Mouse (Mus musculus): Measurements from ENCODE around the gene Yipf1.
"Not testable (repeated sequence)": the region's sequence is repeated elsewhere in the genome, so short reads cannot be mapped to it uniquely, and the experiment has no call there.

The Yipf1 gene

GRCm38 (mm10) chr4:107321041-107321440, 6.9 kb downstream of the Yipf1 start:
- DNase-seq (ENCODE audit: extremely low spot score, low read depth, low spot score): no peak

DNA sequence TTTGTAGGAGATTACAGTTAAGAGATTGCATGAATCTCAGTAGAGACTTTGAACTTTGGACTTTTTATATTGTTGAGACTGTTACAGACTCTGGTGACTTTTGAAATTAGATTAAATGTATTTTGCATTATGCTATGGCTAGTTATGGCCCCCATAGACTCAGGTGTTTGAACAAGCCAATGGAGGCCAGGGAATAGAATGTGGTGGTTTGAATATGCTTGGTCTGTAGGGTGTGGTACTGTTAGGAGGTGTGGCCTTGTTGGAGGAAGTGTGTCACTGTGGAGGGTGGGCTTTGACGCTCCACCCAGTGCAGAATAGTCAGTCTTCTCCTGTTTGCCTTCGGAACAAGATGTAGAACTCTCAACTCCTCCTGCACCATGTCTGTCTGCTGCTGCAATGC, 8.9 kb downstream of the Yipf1 start:
- no peak for DNase-seq (ENCODE audit: extremely low spot score, low read depth, low spot score)

DNA sequence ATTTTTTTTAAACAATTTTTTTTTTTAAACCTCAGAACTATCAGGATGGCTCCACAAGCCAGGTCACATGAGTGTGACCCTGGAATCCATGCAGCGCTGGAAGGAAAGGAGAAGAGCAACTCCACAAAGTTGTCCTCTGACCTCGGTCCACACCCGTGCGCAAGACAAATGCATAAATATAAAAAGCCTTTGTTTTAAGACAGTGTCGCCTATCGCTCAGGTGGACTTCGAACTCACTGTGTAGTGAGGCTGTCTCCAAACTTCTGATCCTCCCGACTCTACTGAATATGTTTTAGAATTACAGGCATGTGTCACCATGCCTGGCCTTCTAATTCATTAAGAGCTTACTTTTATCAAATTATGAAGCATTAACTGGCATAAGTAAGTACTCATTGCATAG, 14.4 kb downstream of the Yipf1 start:
- DNase-seq (ENCODE audit: extremely low spot score, low read depth, low spot score): no peak

DNA sequence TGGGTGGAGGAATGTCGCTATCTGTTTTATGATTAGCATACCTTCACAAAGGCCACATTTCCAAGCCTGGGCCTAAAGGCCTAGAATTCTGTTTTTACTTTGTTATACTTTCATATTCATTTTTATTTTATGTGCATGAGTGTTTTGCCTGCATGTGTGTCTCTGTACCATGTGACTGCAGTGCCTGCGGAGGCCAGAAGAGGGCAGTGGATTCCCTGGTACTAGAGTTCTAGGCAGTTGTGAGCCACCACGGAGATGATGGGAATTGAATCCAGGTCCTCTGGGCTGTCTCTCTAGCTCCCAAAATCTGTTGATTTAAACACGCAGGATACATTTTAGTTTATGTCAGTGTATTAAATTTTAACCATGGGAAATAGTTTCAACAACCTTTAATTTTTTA, 19.4 kb downstream of the Yipf1 start:
- no peak for DNase-seq (ENCODE audit: extremely low spot score, low read depth, low spot score)

GRCm38 (mm10) chr4:107336356-107336755, 22.2 kb downstream of the Yipf1 start:
- DNase-seq (ENCODE audit: extremely low spot score, low read depth, low spot score): no peak

DNA sequence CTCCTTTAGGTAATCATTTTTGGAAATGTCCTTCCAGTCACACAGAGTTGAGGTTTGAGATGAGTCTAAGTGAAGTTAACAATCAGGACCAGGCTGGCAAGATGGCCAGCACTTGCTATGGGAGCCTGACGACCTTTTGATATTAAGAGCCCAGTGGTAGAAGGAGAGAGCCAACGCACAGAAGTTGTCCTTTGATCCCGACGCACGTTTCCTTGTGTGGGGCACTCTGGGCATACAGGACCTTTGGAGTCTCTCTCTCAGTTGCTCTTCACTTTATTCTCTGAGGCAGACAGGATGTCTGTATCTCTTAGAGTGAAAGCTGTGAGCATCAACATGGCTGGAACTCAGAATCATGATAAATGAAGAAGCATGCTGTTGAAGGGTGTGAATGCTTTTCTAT, 23.3 kb downstream of the Yipf1 start:
- no peak for DNase-seq (ENCODE audit: extremely low spot score, low read depth, low spot score)

GRCm38 (mm10) chr4:107341354-107341753, 27.2 kb downstream of the Yipf1 start:
- DNase-seq (ENCODE audit: extremely low spot score, low read depth, low spot score): no peak

- no peak for DNase-seq (ENCODE audit: extremely low spot score, low read depth, low spot score)
These were observed 30.4 kb downstream of the Yipf1 start for GRCm38 (mm10) chr4:107344612-107345011.

DNA sequence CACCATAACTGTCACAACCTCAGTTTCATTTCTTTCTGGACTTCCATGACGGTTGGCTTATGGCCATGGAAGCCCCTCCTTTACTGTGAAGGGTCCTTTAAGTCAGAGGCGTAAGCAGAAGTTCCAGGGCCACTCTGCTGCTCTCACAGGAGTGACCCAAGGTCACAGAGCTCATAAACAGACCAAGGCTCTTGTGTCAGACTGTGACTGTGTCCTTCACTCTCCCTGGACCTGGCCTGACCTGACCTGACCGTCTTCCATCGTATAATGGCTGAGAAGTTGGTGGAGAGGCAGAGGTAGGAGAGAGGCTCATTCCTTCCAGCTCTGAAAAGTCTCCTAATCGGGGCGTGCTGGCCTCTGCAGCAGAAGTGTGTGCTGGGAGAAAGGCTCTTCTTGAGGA, 33.1 kb downstream of the Yipf1 start:
- no peak for DNase-seq (ENCODE audit: extremely low spot score, low read depth, low spot score)

GRCm38 (mm10) chr4:107348529-107349310, 34.6 kb downstream of the Yipf1 start:
- no peak for DNase-seq (ENCODE audit: extremely low spot score, low read depth, low spot score)

- no peak for DNase-seq (ENCODE audit: extremely low spot score, low read depth, low spot score)
These were observed 35.3 kb downstream of the Yipf1 start for GRCm38 (mm10) chr4:107349311-107350008.

- DNase-seq (ENCODE audit: extremely low spot score, low read depth, low spot score): no peak
These were observed 37.2 kb downstream of the Yipf1 start for GRCm38 (mm10) chr4:107351368-107351767.

GRCm38 (mm10) chr4:107353612-107354011, 39.4 kb downstream of the Yipf1 start:
- DNase-seq (ENCODE audit: extremely low spot score, low read depth, low spot score): no peak

GRCm38 (mm10) chr4:107354126-107354525, 40.0 kb downstream of the Yipf1 start:
- DNase-seq (ENCODE audit: extremely low spot score, low read depth, low spot score): no peak

- no peak for DNase-seq (ENCODE audit: extremely low spot score, low read depth, low spot score)
These were observed 40.4 kb downstream of the Yipf1 start for GRCm38 (mm10) chr4:107354543-107354942.

- DNase-seq (ENCODE audit: extremely low spot score, low read depth, low spot score): not testable (repeated sequence)
These were observed 43.0 kb downstream of the Yipf1 start for GRCm38 (mm10) chr4:107357172-107357571.

GRCm38 (mm10) chr4:107358460-107358859, 44.3 kb downstream of the Yipf1 start:
- no peak for DNase-seq (ENCODE audit: extremely low spot score, low read depth, low spot score)

- DNase-seq (ENCODE audit: extremely low spot score, low read depth, low spot score): no peak
These were observed 46.4 kb downstream of the Yipf1 start for GRCm38 (mm10) chr4:107360457-107361145.

DNA sequence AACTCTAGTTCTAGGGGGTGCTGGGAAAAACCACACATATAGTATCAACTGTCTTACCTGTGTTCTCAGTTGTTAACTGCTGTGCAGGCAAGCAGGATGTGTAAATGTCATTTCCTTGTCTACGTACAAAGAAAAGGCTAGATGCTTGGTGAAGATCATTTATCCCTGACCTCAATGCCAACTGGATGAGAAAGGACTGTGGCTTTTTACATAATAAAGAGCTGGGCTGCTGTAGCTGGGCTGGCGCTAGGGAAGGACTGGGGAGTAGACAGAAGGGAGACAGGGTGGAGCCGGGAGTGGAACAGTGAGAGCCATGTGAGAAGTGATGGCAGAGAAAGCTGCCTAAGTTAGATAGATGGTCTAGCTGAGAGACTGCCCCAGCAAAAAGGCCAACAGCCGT, 48.6 kb downstream of the Yipf1 start:
- no peak for DNase-seq (ENCODE audit: extremely low spot score, low read depth, low spot score)

- no peak for DNase-seq (ENCODE audit: extremely low spot score, low read depth, low spot score)
These were observed 49.4 kb downstream of the Yipf1 start for GRCm38 (mm10) chr4:107363573-107363972.

DNA sequence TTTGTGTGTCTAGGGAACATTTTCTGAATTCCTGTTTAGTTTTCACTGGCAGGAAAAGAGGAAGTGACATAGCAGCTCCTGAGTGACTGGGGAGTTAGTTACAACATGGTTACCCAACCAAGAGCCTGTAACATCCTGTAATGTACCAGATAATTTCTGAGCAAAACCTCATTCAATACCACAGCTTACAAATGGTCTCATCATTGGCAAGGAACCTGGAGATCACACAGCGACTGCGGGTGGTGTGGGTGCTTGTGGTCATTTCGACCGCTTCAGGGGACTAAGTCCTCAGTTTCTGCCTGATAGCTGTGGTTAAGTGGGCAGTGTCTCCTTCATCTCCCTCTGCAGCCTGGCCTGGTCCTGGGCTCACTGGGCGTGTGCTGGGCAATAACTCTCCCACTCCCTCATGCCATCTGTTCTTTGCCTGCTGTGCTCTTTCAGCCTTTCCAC, 50.1 kb downstream of the Yipf1 start:
- DNase-seq (ENCODE audit: extremely low spot score, low read depth, low spot score): no peak

- DNase-seq (ENCODE audit: extremely low spot score, low read depth, low spot score): not testable (repeated sequence)
These were observed 52.2 kb downstream of the Yipf1 start for GRCm38 (mm10) chr4:107366408-107366807.
